Mouse (Mus musculus): ENCODE measurements around the gene Klhl21. TPM values are rescaled to one million over a fixed set of nuclear protein-coding genes. Genes with fewer than 3 reads are reported as not detected.
A peak's percentile ranks its signal among the peaks of the same experiment; 100 is the strongest.

Gene Klhl21
- polyA plus RNA-seq, 2 experiments, result 11.0 to 18.8 TPM

GRCm38 (mm10) chr4:151988342-151989109 lies 20.1 kb upstream of the Klhl21 start, which contains the start of gene Thap3:
TSS of gene Thap3 (minus strand) at chr4:151988997.
- H3K4me1 ChIP-seq (ENCODE audit: control insufficient read depth, insufficient read depth, low read length), result peaks cover 7% of the 10 kb centered on the region; the same call in 1 of the 2 replicates
- peaks cover 54% of the 10 kb centered on the region for H3K36me3 ChIP-seq (ENCODE audit: control insufficient read depth, insufficient read depth, low read length)
- ATAC-seq (ENCODE audit: low FRiP score, low read depth), result peak; percentile 84

GRCm38 (mm10) chr4:151989110-151989488 lies 19.5 kb upstream of the Klhl21 start:
- Histone ChIP-seq H3K27ac (replicated peaks; ENCODE audit: low read depth, low read length) (no peak overlapping the region), H3K36me3 (ENCODE audit: control insufficient read depth, insufficient read depth, low read length) (peaks cover 55% of the 10 kb centered on the region), H3K27me3 (ENCODE audit: control insufficient read depth, insufficient read depth, low read length) (no peaks in the 10 kb centered on the region), H3K4me2 (replicated peaks; ENCODE audit: low read depth, low read length, severe bottlenecking) (peak overlapping the region; percentile 84; the same call in 1 of the 2 replicates), H3K9ac (ENCODE audit: low read depth, low read length, severe bottlenecking) (no peak overlapping the region), H3K4me3 (replicated peaks; ENCODE audit: low read length) (peak overlapping the region; percentile 92), H3K9me3 (ENCODE audit: control insufficient read depth, low read length) (no peaks in the 10 kb centered on the region), H3K4me1 (ENCODE audit: control insufficient read depth, insufficient read depth, low read length) (peaks cover 12% of the 10 kb centered on the region; the same call in 1 of the 2 replicates)
- 0 out of 2 replicates have a peak, but pooled peaks have one; percentile 3 for ATAC-seq (ENCODE audit: low FRiP score, low read depth)
- TF ChIP-seq POLR2A (IDR thresholded peaks at IDR 0.05; ENCODE audit: borderline replicate concordance, extremely low read depth, insufficient read depth, insufficient read length), result no peak
- DNase-seq (ENCODE audit: low spot score), result no peak
- 31% methylated on average over 6 of the region's 6 CpGs for WGBS

More at GRCm38 (mm10) chr4:151988342-151989109, 20.1 kb upstream of the Klhl21 start, which contains the start of gene Thap3:
- H3K4me2 ChIP-seq (replicated peaks; ENCODE audit: low read depth, low read length, severe bottlenecking), result peak within 1 kb of the TSS; percentile 84
- H3K27ac ChIP-seq (replicated peaks; ENCODE audit: low read depth, low read length), result peak within 1 kb of the TSS; percentile 90
- H3K9ac ChIP-seq (ENCODE audit: low read depth, low read length, severe bottlenecking), result peak within 1 kb of the TSS; percentile 90
- H3K27me3 ChIP-seq (ENCODE audit: control insufficient read depth, insufficient read depth, low read length), result no peaks in the 10 kb centered on the region
- H3K4me3 ChIP-seq (replicated peaks; ENCODE audit: low read length), result peak within 1 kb of the TSS; percentile 92
- no peaks in the 10 kb centered on the region for H3K9me3 ChIP-seq (ENCODE audit: control insufficient read depth, low read length)
- 1% methylated on average over 39 of the region's 54 CpGs for WGBS
- peak; percentile 65 for DNase-seq (ENCODE audit: low spot score)
- TF ChIP-seq POLR2A (IDR thresholded peaks at IDR 0.05; ENCODE audit: borderline replicate concordance, extremely low read depth, insufficient read depth, insufficient read length), result peak; percentile 53; the same call in 1 of the 2 replicates

- Histone ChIP-seq H3K36me3 (ENCODE audit: control insufficient read depth, insufficient read depth, low read length) (peaks cover 46% of the 10 kb centered on the region), H3K9me3 (ENCODE audit: control insufficient read depth, low read length) (no peaks in the 10 kb centered on the region), H3K27me3 (ENCODE audit: control insufficient read depth, insufficient read depth, low read length) (no peaks in the 10 kb centered on the region), H3K9ac (ENCODE audit: low read depth, low read length, severe bottlenecking) (no peak overlapping the region), H3K4me2 (replicated peaks; ENCODE audit: low read depth, low read length, severe bottlenecking) (no peak overlapping the region), H3K4me3 (replicated peaks; ENCODE audit: low read length) (no peak overlapping the region), H3K4me1 (ENCODE audit: control insufficient read depth, insufficient read depth, low read length) (peaks cover 12% of the 10 kb centered on the region; the same call in 1 of the 2 replicates), H3K27ac (replicated peaks; ENCODE audit: low read depth, low read length) (no peak overlapping the region)
- no peak for TF ChIP-seq POLR2A (IDR thresholded peaks at IDR 0.05; ENCODE audit: borderline replicate concordance, extremely low read depth, insufficient read depth, insufficient read length)
- 88% methylated on average over 9 of the region's 9 CpGs for WGBS
- DNase-seq (ENCODE audit: low spot score) (no peak), ATAC-seq (ENCODE audit: low FRiP score, low read depth) (no peak)
Measured at GRCm38 (mm10) chr4:151992091-151992490, 16.5 kb upstream of the Klhl21 start.

DNA sequence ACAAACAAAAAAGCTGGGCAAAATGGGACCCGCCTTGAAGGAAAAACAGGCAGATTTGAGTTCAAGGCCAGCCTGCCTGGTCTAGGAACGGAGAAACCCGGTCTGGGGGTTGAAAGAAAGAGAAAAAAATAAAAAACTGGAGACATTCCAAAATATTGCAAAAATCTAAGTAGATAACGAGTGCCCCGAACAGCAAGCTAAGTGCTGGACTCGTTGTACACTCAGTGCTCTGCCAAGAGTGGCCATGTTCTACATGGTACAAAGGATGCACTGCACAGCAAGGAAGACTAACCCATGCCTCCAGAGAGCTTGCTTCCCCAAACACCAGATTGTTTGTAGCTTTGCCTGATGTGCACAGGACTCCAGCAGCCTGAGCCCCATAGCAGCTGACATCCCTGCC lies 15.6 kb upstream of the Klhl21 start:
- Histone ChIP-seq H3K4me2 (replicated peaks; ENCODE audit: low read depth, low read length, severe bottlenecking) (no peak overlapping the region), H3K27ac (replicated peaks; ENCODE audit: low read depth, low read length) (no peak overlapping the region), H3K9me3 (ENCODE audit: control insufficient read depth, low read length) (no peaks in the 10 kb centered on the region), H3K27me3 (ENCODE audit: control insufficient read depth, insufficient read depth, low read length) (no peaks in the 10 kb centered on the region), H3K4me3 (replicated peaks; ENCODE audit: low read length) (no peak overlapping the region), H3K36me3 (ENCODE audit: control insufficient read depth, insufficient read depth, low read length) (peaks cover 46% of the 10 kb centered on the region), H3K9ac (ENCODE audit: low read depth, low read length, severe bottlenecking) (no peak overlapping the region), H3K4me1 (ENCODE audit: control insufficient read depth, insufficient read depth, low read length) (peaks cover 16% of the 10 kb centered on the region; the same call in 1 of the 2 replicates)
- no peak for TF ChIP-seq POLR2A (IDR thresholded peaks at IDR 0.05; ENCODE audit: borderline replicate concordance, extremely low read depth, insufficient read depth, insufficient read length)
- WGBS, result 80% methylated on average over 6 of the region's 6 CpGs
- no peak for DNase-seq (ENCODE audit: low spot score)
- ATAC-seq (ENCODE audit: low FRiP score, low read depth), result no peak

DNA sequence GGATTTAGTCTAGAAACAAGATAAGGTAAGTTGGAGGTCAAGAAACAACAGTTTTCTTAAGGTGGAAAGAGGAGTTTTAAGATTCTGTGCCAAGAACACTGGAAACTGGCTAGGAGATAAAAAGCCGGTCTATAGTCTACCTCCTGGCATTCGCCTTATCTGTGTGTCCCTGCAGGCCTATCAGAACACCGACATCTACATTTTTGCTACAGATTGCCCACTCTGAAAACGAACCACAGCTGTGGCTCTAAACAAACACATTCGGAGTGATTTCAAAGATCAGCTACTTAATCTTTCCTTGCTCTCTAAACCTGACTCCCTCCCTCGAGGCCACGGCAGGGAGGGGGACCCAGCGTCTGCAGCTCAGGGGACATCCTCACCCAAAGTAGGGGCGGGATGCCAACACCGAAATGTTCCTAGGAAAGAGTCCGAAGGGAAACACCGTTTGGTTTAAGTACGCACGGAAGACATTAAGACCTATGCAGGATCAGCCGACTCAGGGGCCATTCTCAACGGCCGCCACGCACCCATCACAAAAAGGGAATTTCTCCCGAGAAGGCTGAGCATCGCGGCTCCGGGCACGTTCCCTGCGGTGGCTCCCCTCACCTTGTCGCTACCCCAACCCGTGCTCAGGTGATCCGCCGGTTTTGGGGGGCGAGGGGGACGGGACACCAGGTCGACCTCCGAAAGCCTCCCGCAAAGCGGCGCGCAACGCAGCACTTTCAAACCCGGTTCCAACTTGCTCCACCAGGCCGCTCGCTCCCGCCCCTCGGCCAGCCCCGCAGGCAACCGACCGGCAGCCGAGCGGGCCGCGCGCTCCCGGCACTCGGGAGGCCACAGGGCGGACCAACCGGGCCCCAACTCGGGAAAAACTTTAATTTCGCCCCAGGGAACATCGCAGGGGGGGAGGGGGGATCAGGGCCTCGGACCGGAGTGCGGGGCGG lies 14.1 kb upstream of the Klhl21 start:
- WGBS, result 1% methylated on average over 55 of the region's 61 CpGs
- no peak for ATAC-seq (ENCODE audit: low FRiP score, low read depth)
- Histone ChIP-seq H3K4me1 (ENCODE audit: control insufficient read depth, insufficient read depth, low read length) (peaks cover 16% of the 10 kb centered on the region; the same call in 1 of the 2 replicates), H3K4me3 (replicated peaks; ENCODE audit: low read length) (peak overlapping the region; percentile 99), H3K36me3 (ENCODE audit: control insufficient read depth, insufficient read depth, low read length) (peaks cover 43% of the 10 kb centered on the region), H3K9ac (ENCODE audit: low read depth, low read length, severe bottlenecking) (peak overlapping the region; percentile 92), H3K27ac (replicated peaks; ENCODE audit: low read depth, low read length) (peak overlapping the region; percentile 82), H3K4me2 (replicated peaks; ENCODE audit: low read depth, low read length, severe bottlenecking) (peak overlapping the region; percentile 71), H3K27me3 (ENCODE audit: control insufficient read depth, insufficient read depth, low read length) (no peaks in the 10 kb centered on the region), H3K9me3 (ENCODE audit: control insufficient read depth, low read length) (no peaks in the 10 kb centered on the region)
- DNase-seq (ENCODE audit: low spot score), result no peak
- no peak for TF ChIP-seq POLR2A (IDR thresholded peaks at IDR 0.05; ENCODE audit: borderline replicate concordance, extremely low read depth, insufficient read depth, insufficient read length)

Data from limb, embryonic 14.5 days (tissue).